Mouse (Mus musculus) gastrocnemius, adult 18-20 months (tissue): ENCODE measurements around the gene Arhgap35. TPM values are rescaled to one million over a fixed set of nuclear protein-coding genes. Genes with fewer than 3 reads are reported as not detected.

Experiments
- DNase-seq: peaks from one replicate; pipeline ENCODE4 v3.0.0; 2021; ENCODE audit warnings: low spot score
- total RNA-seq, 2 experiments: library from RNA; stranded (reverse); gene quantifications; 2 replicates each; pipeline ENCODE4 v1.2.3; 2021

Arhgap35 gene
- total RNA-seq, 2 experiments from 2014 or later: 17.4 to 24.4 TPM

GRCm38 (mm10) chr7:16525448-16525847 lies 89.3 kb downstream of the Arhgap35 start:
- DNase-seq: no peak

GRCm38 (mm10) chr7:16524308-16524707 lies 90.5 kb downstream of the Arhgap35 start:
- DNase-seq: peak; percentile 82

GRCm38 (mm10) chr7:16519310-16519709 lies 95.5 kb downstream of the Arhgap35 start:
- no peak for DNase-seq

- no peak for DNase-seq
These were observed 97.6 kb downstream of the Arhgap35 start for GRCm38 (mm10) chr7:16517198-16517597.

- peak; percentile 68 for DNase-seq
These were observed 107.5 kb downstream of the Arhgap35 start for GRCm38 (mm10) chr7:16507284-16507683.

GRCm38 (mm10) chr7:16505226-16505593 lies 109.6 kb downstream of the Arhgap35 start:
- no peak for DNase-seq

- peak; percentile 32 for DNase-seq
These were observed 110.1 kb downstream of the Arhgap35 start for GRCm38 (mm10) chr7:16504573-16505225.

GRCm38 (mm10) chr7:16501571-16501970 lies 113.2 kb downstream of the Arhgap35 start:
- DNase-seq: no peak

- no peak for DNase-seq
These were observed 115.1 kb downstream of the Arhgap35 start for GRCm38 (mm10) chr7:16499671-16500104.

GRCm38 (mm10) chr7:16496260-16496659 lies 118.5 kb downstream of the Arhgap35 start:
- DNase-seq: no peak

- DNase-seq: peak; percentile 30
These were observed 121.4 kb downstream of the Arhgap35 start for GRCm38 (mm10) chr7:16493361-16493760.

GRCm38 (mm10) chr7:16492211-16492610 lies 122.6 kb downstream of the Arhgap35 start:
- no peak for DNase-seq

- DNase-seq: peak; percentile 63
These were observed 123.0 kb downstream of the Arhgap35 start for GRCm38 (mm10) chr7:16491759-16492158.

GRCm38 (mm10) chr7:16489948-16490347 lies 124.8 kb downstream of the Arhgap35 start:
- peak; percentile 24 for DNase-seq

GRCm38 (mm10) chr7:16488816-16489215 lies 126.0 kb downstream of the Arhgap35 start:
- DNase-seq: no peak

GRCm38 (mm10) chr7:16477628-16478027 lies 137.2 kb downstream of the Arhgap35 start, which contains the start of gene Npas1:
Gene Npas1, minus strand, starts transcription at chr7:16477728.
- DNase-seq: no peak

- DNase-seq: no peak
These were observed 138.2 kb downstream of the Arhgap35 start for GRCm38 (mm10) chr7:16476600-16476989.

- DNase-seq: no peak
These were observed 138.8 kb downstream of the Arhgap35 start for GRCm38 (mm10) chr7:16475764-16476599.

GRCm38 (mm10) chr7:16475321-16475720 lies 139.5 kb downstream of the Arhgap35 start:
- no peak for DNase-seq

- DNase-seq: no peak
These were observed 140.3 kb downstream of the Arhgap35 start for GRCm38 (mm10) chr7:16474445-16474844.

GRCm38 (mm10) chr7:16473847-16474246 lies 140.9 kb downstream of the Arhgap35 start:
- DNase-seq: no peak

GRCm38 (mm10) chr7:16472116-16472709 lies 142.6 kb downstream of the Arhgap35 start:
- no peak for DNase-seq
